Comparison of ENCODE assay signal across 8 mouse cellular contexts in the genomic region with DNA sequence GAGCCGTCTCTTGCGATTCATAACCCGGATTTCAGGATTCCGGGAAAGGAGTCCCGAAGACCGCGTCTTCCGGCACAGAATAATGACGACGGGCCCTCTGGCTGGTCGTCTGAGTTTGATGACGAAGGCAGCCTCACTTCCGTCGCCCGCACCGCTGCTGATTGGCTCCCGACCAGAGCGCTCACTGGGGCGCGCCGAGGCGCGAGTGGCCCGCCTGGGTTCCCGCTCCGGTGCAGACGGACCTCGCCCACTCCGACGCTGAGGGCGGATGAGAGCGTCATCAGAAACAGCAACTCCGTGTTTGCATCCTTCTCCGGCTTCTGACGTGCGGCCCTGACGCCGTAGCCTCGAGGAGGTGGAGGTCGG. TPM values are rescaled to one million over a fixed set of nuclear protein-coding genes. Genes with fewer than 3 reads are reported as not detected.
DNase-seq lines count a peak whose midpoint lies in the region; ATAC-seq and TF ChIP-seq lines count a peak whose summit lies in the region.

Gene Stk19 (minus strand): TSS at position 90 of the 366 bp plus-strand sequence.
Gene Dxo (plus strand): TSS at position 164 of the 366 bp plus-strand sequence.

- under 1% methylated on average over 40 of the region's 40 CpGs for WGBS in forebrain, embryonic 16.5 days
- WGBS in lung, embryonic 14.5 days = under 1% methylated on average over 40 of the region's 40 CpGs
- WGBS in olfactory bulb, adult 2 months = under 1% methylated on average over 40 of the region's 40 CpGs
- under 1% methylated on average over 40 of the region's 40 CpGs for WGBS in thymus, adult 2 months

- H3K9ac ChIP-seq in forebrain, embryonic 16.5 days (replicated peaks; ENCODE audit: low read depth, low read length) = peak within 1 kb of the TSS; percentile 87
- peak within 1 kb of the TSS; percentile 66 for H3K9ac ChIP-seq in lung, embryonic 14.5 days

- peak within 1 kb of the TSS; percentile 97 for H3K4me3 ChIP-seq in G1E (ENCODE audit: low read depth, low read length)
- peak within 1 kb of the TSS; percentile 93 for H3K4me3 ChIP-seq in forebrain, embryonic 16.5 days (replicated peaks; ENCODE audit: low read length)
- H3K4me3 ChIP-seq in layer of hippocampus, adult 2 months = peak within 1 kb of the TSS; percentile 59
- peak within 1 kb of the TSS; percentile 78 for H3K4me3 ChIP-seq in lung, embryonic 14.5 days (ENCODE audit: low read depth, low read length)
- H3K4me3 ChIP-seq in olfactory bulb, adult 2 months (ENCODE audit: insufficient read depth, low read depth, low read length) = peak within 1 kb of the TSS; percentile 86
- peak within 1 kb of the TSS; percentile 51 for H3K4me3 ChIP-seq in thymus, adult 2 months (ENCODE audit: control insufficient read depth, insufficient read depth, low read length)

- no peak for TF ChIP-seq CTCF in G1E (IDR thresholded peaks at IDR 0.05; ENCODE audit: low read depth, low read length)
- no peak for TF ChIP-seq CTCF in layer of hippocampus, adult 2 months (conservative IDR thresholded peaks at IDR 0.05)
- TF ChIP-seq CTCF in lung, embryonic 14.5 days (IDR thresholded peaks at IDR 0.05; ENCODE audit: low read depth) = no peak
- TF ChIP-seq CTCF in olfactory bulb, adult 2 months (IDR thresholded peaks at IDR 0.05; ENCODE audit: insufficient read depth, low read depth, low read length) = no peak
- TF ChIP-seq CTCF in thymus, adult 2 months (IDR thresholded peaks at IDR 0.05; ENCODE audit: borderline replicate concordance, control insufficient read depth, extremely low read depth, insufficient read depth, low read length, poor library complexity) = peak; percentile 60; the same call in 1 of the 2 replicates

- peaks cover 83% of the 10 kb centered on the region for H3K36me3 ChIP-seq in G1E (replicated peaks)
- H3K36me3 ChIP-seq in forebrain, embryonic 16.5 days (ENCODE audit: control insufficient read depth, insufficient read depth) = peaks cover 14% of the 10 kb centered on the region
- peaks cover 41% of the 10 kb centered on the region for H3K36me3 ChIP-seq in lung, embryonic 14.5 days (ENCODE audit: insufficient read depth)
- H3K36me3 ChIP-seq in thymus, adult 2 months (ENCODE audit: control insufficient read depth, insufficient read depth, low read length) = peaks cover 11% of the 10 kb centered on the region

- intact Hi-C loops in heart, postnatal 36 days (cut with DNase I) = loop anchor here (1.0 to 10.0 kb wide), 3 partner anchors 13 to 298 kb away; partner anchors contain the start of genes Apom, Bag6, Nelfe and Skiv2l

- peaks cover 60% of the 10 kb centered on the region for H3K4me1 ChIP-seq in G1E (ENCODE audit: insufficient read depth, low read depth, low read length)
- peaks cover 26% of the 10 kb centered on the region for H3K4me1 ChIP-seq in forebrain, embryonic 16.5 days (replicated peaks; ENCODE audit: control insufficient read depth, insufficient read depth, low read length)
- no peaks in the 10 kb centered on the region for H3K4me1 ChIP-seq in lung, embryonic 14.5 days (ENCODE audit: insufficient read depth)
- H3K4me1 ChIP-seq in olfactory bulb, adult 2 months (ENCODE audit: control insufficient read depth, insufficient read depth, low read length) = peaks cover 21% of the 10 kb centered on the region
- H3K4me1 ChIP-seq in thymus, adult 2 months (replicated peaks; ENCODE audit: control insufficient read depth, insufficient read depth, low read length) = peaks cover 15% of the 10 kb centered on the region

- peak; percentile 100 for DNase-seq in G1E (ENCODE audit: low spot score)
- peak; percentile 95 to 96 for DNase-seq in cerebellum, adult 18-20 months
- peak; percentile 96 for DNase-seq in heart, postnatal 36 days
- peak; percentile 96 to 97 for DNase-seq in layer of hippocampus, adult 2 months (ENCODE audit: low spot score in 2 of 2)
- peak; percentile 99 for DNase-seq in lung, embryonic 14.5 days
- peak; percentile 92 for DNase-seq in thymus, adult 2 months

- peak; percentile 96 for ATAC-seq in G1E (ENCODE audit: extremely low read depth, insufficient number of reproducible peaks, low FRiP score, poor library complexity, severe bottlenecking)
- peak; percentile 93 for ATAC-seq in forebrain, embryonic 16.5 days
- peak; percentile 90 for ATAC-seq in lung, embryonic 14.5 days (ENCODE audit: insufficient read depth)

- peak within 1 kb of the TSS; percentile 99 for H3K4me2 ChIP-seq in forebrain, embryonic 16.5 days (ENCODE audit: low read length)
- H3K4me2 ChIP-seq in lung, embryonic 14.5 days = peak within 1 kb of the TSS; percentile 90

- peak; percentile 76 for TF ChIP-seq POLR2A in olfactory bulb, adult 2 months (IDR thresholded peaks at IDR 0.05; ENCODE audit: insufficient read depth, low read depth, low read length)
- TF ChIP-seq POLR2A in thymus, adult 2 months (IDR thresholded peaks at IDR 0.05; ENCODE audit: control insufficient read depth, extremely low read depth, insufficient read depth, low read length, poor library complexity) = peak; percentile 74; the same call in 1 of the 2 replicates

- no peaks in the 10 kb centered on the region for H3K9me3 ChIP-seq in G1E (replicated peaks)
- no peaks in the 10 kb centered on the region for H3K9me3 ChIP-seq in forebrain, embryonic 16.5 days (ENCODE audit: control insufficient read depth, low read length)
- H3K9me3 ChIP-seq in lung, embryonic 14.5 days (ENCODE audit: low read depth, low read length) = no peaks in the 10 kb centered on the region

- H3K27ac ChIP-seq in forebrain, embryonic 16.5 days (ENCODE audit: low read length) = peak within 1 kb of the TSS; percentile 86
- H3K27ac ChIP-seq in layer of hippocampus, adult 2 months = peak within 1 kb of the TSS; percentile 88
- H3K27ac ChIP-seq in lung, embryonic 14.5 days (ENCODE audit: low read depth) = peak within 1 kb of the TSS; percentile 61; the same call in 1 of the 2 replicates
- peak within 1 kb of the TSS; percentile 60 for H3K27ac ChIP-seq in olfactory bulb, adult 2 months (ENCODE audit: insufficient read depth, low read depth, low read length)
- no peak within 1 kb of the TSS; the same call in 1 of the 2 replicates for H3K27ac ChIP-seq in thymus, adult 2 months (ENCODE audit: control insufficient read depth, insufficient read depth, low read length)

- no peaks in the 10 kb centered on the region for H3K27me3 ChIP-seq in G1E (ENCODE audit: insufficient read depth, low read length)
- no peaks in the 10 kb centered on the region for H3K27me3 ChIP-seq in forebrain, embryonic 16.5 days (replicated peaks; ENCODE audit: control insufficient read depth, insufficient read depth, low read length)
- no peaks in the 10 kb centered on the region for H3K27me3 ChIP-seq in lung, embryonic 14.5 days (ENCODE audit: insufficient read depth, low read length)
- no peaks in the 10 kb centered on the region for H3K27me3 ChIP-seq in thymus, adult 2 months (ENCODE audit: control insufficient read depth, insufficient read depth, low read length)

RNA-seq across cellular contexts. Expression of gene Stk19, which starts in this region (rescaled TPM):
- total RNA-seq in G1E (2014; fragmentation: Nextera tagmentation) (16.6 and 33.4 TPM in 2 replicates), G1E (2017) (19.6 and 23.1 TPM in 2 replicates)
- 47.6 and 50.2 TPM in 2 replicates for polyA plus RNA-seq in G1E (2012)
- 33.4 and 50.4 TPM in 2 replicates for polyA plus RNA-seq in forebrain, embryonic 16.5 days (2015; fragmentation: Nextera tagmentation; extraction: Ambion mirVana)
- 10 to 100 TPM in 1 of 2 experiments, 1 to 10 TPM in 1; 10.0 to 11.1 TPM for total RNA-seq in heart, postnatal 36 days (2021)
- 10 to 100 TPM; 55.5 to 61.3 TPM for total RNA-seq in layer of hippocampus, adult 2 months (2021)
- 22.2 and 25.0 TPM in 2 replicates for polyA plus RNA-seq in lung, embryonic 14.5 days (2014; fragmentation: Nextera tagmentation; extraction: Ambion mirVana)
- polyA plus RNA-seq in olfactory bulb, adult 2 months (2012; ENCODE audit: insufficient read depth, insufficient read length, low replicate concordance, missing spikeins) = not detected in 2 replicates
- 62.2 and 80.8 TPM in 2 replicates for polyA plus RNA-seq in thymus, adult 2 months (2012; rRNA removed)

RNA-seq across cellular contexts. Expression of gene Dxo, which starts in this region (rescaled TPM):
- total RNA-seq in G1E (2014; fragmentation: Nextera tagmentation) (25.4 and 27.7 TPM in 2 replicates), G1E (2017) (18.2 and 22.7 TPM in 2 replicates)
- 58.7 and 70.5 TPM in 2 replicates for polyA plus RNA-seq in G1E (2012)
- polyA plus RNA-seq in forebrain, embryonic 16.5 days (2015; fragmentation: Nextera tagmentation; extraction: Ambion mirVana) = 64.8 and 75.6 TPM in 2 replicates
- total RNA-seq in heart, postnatal 36 days (2021) = 10 to 100 TPM; 12.4 to 17.3 TPM
- total RNA-seq in layer of hippocampus, adult 2 months (2021) = 10 to 100 TPM; 39.7 to 42.3 TPM
- 56.0 and 71.5 TPM in 2 replicates for polyA plus RNA-seq in lung, embryonic 14.5 days (2014; fragmentation: Nextera tagmentation; extraction: Ambion mirVana)
- not detected in 2 replicates for polyA plus RNA-seq in olfactory bulb, adult 2 months (2012; ENCODE audit: insufficient read depth, insufficient read length, low replicate concordance, missing spikeins)
- 95.7 and 115 TPM in 2 replicates for polyA plus RNA-seq in thymus, adult 2 months (2012; rRNA removed)

Comparison
In these comparisons a context has a peak if more than half of its experiments do, and no peak if none do; other contexts are left out.
1. RNA of gene Stk19 (polyA plus RNA-seq): 62.2 to 80.8 TPM in thymus, adult 2 months, 33.4 to 50.4 TPM in forebrain, embryonic 16.5 days, 47.6 to 50.2 TPM in G1E and 22.2 to 25.0 TPM in lung, embryonic 14.5 days; not detected in olfactory bulb, adult 2 months; every median in the first group is over 10 times any median in the second.
2. RNA of gene Dxo (polyA plus RNA-seq): 95.7 to 115 TPM in thymus, adult 2 months, 64.8 to 75.6 TPM in forebrain, embryonic 16.5 days, 56.0 to 71.5 TPM in lung, embryonic 14.5 days and 58.7 to 70.5 TPM in G1E; not detected in olfactory bulb, adult 2 months; every median in the first group is over 10 times any median in the second.
3. Peak in every context shown above with its lines, with median percentiles within 50 percentile points of each other: ATAC-seq, DNase-seq and H3K4me3 ChIP-seq.